Mouse (Mus musculus) liver, embryonic 14.5 days (tissue): ENCODE measurements around the gene Cldn9. TPM values are rescaled to one million over a fixed set of nuclear protein-coding genes. Genes with fewer than 3 reads are reported as not detected.

Experiments
- ATAC-seq: fragments of 200-750 bp; cut with Nextera tagmentation; 2 replicates; pipeline ENCODE4 v1.8.0; 2017; ENCODE audit warnings: moderate number of reproducible peaks, mild to moderate bottlenecking, moderate library complexity; ENCODE audit not compliant: insufficient read depth
- DNase-seq, 3 experiments: peaks; one replicate each; pipeline ENCODE4 v3.0.0-alpha.2; 2012 to 2013; ENCODE audit warnings: low read depth in 3 of 3, low spot score in 3 of 3
- H3K27ac ChIP-seq: fragments of 300-500 bp; sonication (generic); 2 replicates; pipeline ENCODE4 v1.5.1; 2014; ENCODE audit warnings: moderate library complexity, mild to moderate bottlenecking, control low read depth, inconsistent platforms
- H3K27me3 ChIP-seq: fragments of 300-500 bp; sonication (generic); 2 replicates; pipeline ENCODE4 v1.6.1; 2014; ENCODE audit warnings: mild to moderate bottlenecking, low read length, moderate library complexity; ENCODE audit not compliant: control insufficient read depth, insufficient read depth
- H3K36me3 ChIP-seq: fragments of 300-500 bp; sonication (generic); replicated peaks from 2 replicates; pipeline ENCODE4 v1.6.1; 2014; ENCODE audit warnings: low read depth; ENCODE audit not compliant: control insufficient read depth, insufficient read depth
- H3K4me1 ChIP-seq, 2 experiments: fragments of 200-500 bp in 1 of 2; fragments of 300-500 bp in 1 of 2; sonication (generic) in 1 of 2; replicated peaks; 2 replicates each; pipeline ENCODE4 v1.6.1; 2012 to 2014; ENCODE audit warnings: antibody characterized with exemption in 1 of 2, inconsistent platforms in 1 of 2, low read length in 1 of 2; ENCODE audit not compliant: control insufficient read depth in 2 of 2, insufficient read depth in 2 of 2
- H3K4me2 ChIP-seq: fragments of 300-500 bp; sonication (generic); 2 replicates; pipeline ENCODE4 v1.6.1; 2014; ENCODE audit warnings: low read depth, mild to moderate bottlenecking, control low read depth, moderate library complexity
- H3K4me3 ChIP-seq, 2 experiments: fragments of 200-500 bp in 1 of 2; fragments of 300-500 bp in 1 of 2; sonication (generic) in 1 of 2; 2 replicates each; pipeline ENCODE4 v1.5.1; 2012 to 2014; ENCODE audit warnings: low read depth in 2 of 2, low read length in 2 of 2, mild to moderate bottlenecking in 2 of 2, control low read depth in 1 of 2, inconsistent platforms in 1 of 2, moderate library complexity in 1 of 2; ENCODE audit not compliant: insufficient read depth in 1 of 2
- H3K9ac ChIP-seq: fragments of 300-500 bp; sonication (generic); replicated peaks from 2 replicates; pipeline ENCODE4 v1.6.1; 2014; ENCODE audit warnings: mild to moderate bottlenecking, control low read depth, moderate library complexity
- H3K9me3 ChIP-seq: fragments of 300-500 bp; sonication (generic); 2 replicates; pipeline ENCODE4 v1.6.1; 2016; ENCODE audit warnings: low read length, mixed read lengths; ENCODE audit not compliant: control insufficient read depth
- CTCF ChIP-seq: IDR thresholded peaks from 2 replicates; pipeline ENCODE4 v1.5.1; 2016; ENCODE audit warnings: antibody characterized with exemption, low read depth, control low read depth
- EP300 ChIP-seq: IDR thresholded peaks from 2 replicates; pipeline ENCODE4 v1.6.1; 2016; ENCODE audit warnings: antibody characterized with exemption, low read depth
- WGBS: fragments of 180-500 bp; shearing (Covaris S2); extraction: QIAGEN DNeasy Blood & Tissue Kit; methylation state at CpG from one replicate; pipeline ENCODE4 v1.1.7; 2014; ENCODE audit not compliant: insufficient replicate concordance; 5-methylcytosine and 5-hydroxymethylcytosine counted together
- polyA plus RNA-seq, 2 experiments: library from polyadenylated mRNA; depleted of rRNA in 1 of 2; stranded (reverse) in 1 of 2; unstranded in 1 of 2; fragments of >200 nt; fragmentation: Nextera tagmentation in 1 of 2; extraction: Ambion mirVana in 1 of 2; gene quantifications; 2 replicates each; pipeline versions ENCODE4 v1.2.1 to v1.2.3; 2012 to 2014

The Cldn9 gene
- polyA plus RNA-seq, 2 experiments, result 0.04 TPM; not detected in 1

DNA sequence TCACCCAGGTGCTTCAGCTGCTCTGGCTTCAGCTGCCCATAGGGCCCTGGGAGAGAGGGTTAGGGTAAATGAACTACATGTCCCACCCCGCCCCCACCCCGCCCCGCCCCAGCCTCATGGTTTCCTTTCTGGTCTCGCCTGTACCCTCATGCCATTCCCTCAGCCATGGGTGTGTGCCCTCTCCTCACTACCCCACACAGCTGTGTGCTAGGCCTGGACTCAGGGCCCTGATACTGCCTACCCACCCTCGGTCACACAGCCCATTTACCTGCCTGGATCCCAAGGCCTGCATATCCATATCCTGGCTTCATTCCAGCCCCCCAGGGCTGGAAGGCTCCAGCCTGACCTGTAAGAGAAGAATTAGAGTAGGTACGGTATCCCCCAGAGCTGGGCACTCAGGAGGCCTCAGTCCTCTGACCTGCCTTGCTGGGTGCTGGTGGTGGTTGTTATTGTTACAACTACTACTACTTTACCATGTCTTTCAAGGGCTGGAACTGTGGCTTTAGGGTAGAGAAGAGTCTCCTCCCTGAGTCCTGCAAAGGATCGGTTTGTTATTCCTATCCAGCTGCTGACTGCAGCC, 21.8 kb upstream of the Cldn9 start:
- WGBS, result 52% methylated on average over 7 of the region's 7 CpGs
- no peaks in the 10 kb centered on the region for H3K4me1 ChIP-seq
- H3K27ac ChIP-seq, result no peak overlapping the region
- DNase-seq (no peak), ATAC-seq (no peak)
- peaks cover 7% of the 10 kb centered on the region for H3K27me3 ChIP-seq
- H3K36me3 ChIP-seq, result no peaks in the 10 kb centered on the region
- H3K4me2 ChIP-seq, result no peak overlapping the region
- no peak overlapping the region for H3K4me3 ChIP-seq
- H3K9ac ChIP-seq, result no peak overlapping the region
- no peak for TF ChIP-seq CTCF
- TF ChIP-seq EP300, result no peak
- no peaks in the 10 kb centered on the region for H3K9me3 ChIP-seq

DNA sequence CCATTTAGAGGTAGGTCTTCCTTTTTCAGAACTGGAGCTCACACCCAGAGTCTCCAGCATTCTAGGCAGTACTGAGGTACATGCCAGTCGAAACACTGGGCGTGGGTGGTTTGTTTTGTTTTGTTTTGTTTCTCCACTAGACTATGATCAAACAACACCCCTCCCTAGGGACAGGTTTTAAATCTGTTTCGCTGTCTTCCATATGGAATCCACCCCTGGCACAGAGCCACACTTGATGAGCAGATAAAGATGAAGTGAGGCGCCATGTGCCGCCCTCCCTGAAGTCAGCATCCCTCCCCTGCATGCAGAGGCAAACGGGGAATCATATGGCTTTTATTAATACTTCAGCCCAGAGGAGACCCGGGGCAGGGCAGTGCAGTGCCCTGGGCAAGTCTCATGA, 20.9 kb upstream of the Cldn9 start:
- Histone ChIP-seq H3K4me2 (no peak overlapping the region), H3K27me3 (peaks cover 16% of the 10 kb centered on the region), H3K9me3 (no peaks in the 10 kb centered on the region), H3K4me1 (no peaks in the 10 kb centered on the region), H3K9ac (no peak overlapping the region), H3K36me3 (no peaks in the 10 kb centered on the region), H3K4me3 (no peak overlapping the region), H3K27ac (no peak overlapping the region)
- DNase-seq, result no peak
- ATAC-seq, result no peak
- WGBS, result 48% methylated on average over 7 of the region's 7 CpGs
- TF ChIP-seq CTCF (no peak), EP300 (no peak)

DNA sequence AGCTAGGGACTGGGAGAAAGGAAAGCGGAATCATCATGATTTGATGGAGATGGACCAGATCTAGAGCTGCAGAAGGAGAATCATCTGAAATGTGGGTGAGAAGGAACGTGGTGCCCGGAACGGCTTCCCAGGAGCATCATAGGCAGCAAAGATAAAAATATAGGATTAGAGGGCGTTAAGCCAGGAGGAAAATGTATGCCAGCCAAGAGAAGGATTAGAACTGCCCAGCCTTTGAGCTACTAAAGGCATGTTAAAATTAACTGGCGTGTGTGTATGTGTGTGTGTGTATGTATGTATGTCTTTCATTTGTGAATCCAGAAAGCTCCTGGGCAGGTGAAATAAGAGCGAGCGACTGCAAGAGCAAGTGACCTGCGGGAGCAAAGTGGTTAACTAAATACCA, 19.5 kb upstream of the Cldn9 start:
- no peak overlapping the region for H3K4me3 ChIP-seq
- no peak for TF ChIP-seq CTCF
- no peak for TF ChIP-seq EP300
- H3K36me3 ChIP-seq, result no peaks in the 10 kb centered on the region
- H3K9me3 ChIP-seq, result no peaks in the 10 kb centered on the region
- whole genome bisulfite sequencing, result 61% methylated on average over 9 of the region's 9 CpGs
- DNase-seq, result no peak
- H3K9ac ChIP-seq, result no peak overlapping the region
- H3K4me1 ChIP-seq, result no peaks in the 10 kb centered on the region
- ATAC-seq, result no peak
- H3K4me2 ChIP-seq, result no peak overlapping the region
- peaks cover 30% of the 10 kb centered on the region for H3K27me3 ChIP-seq
- H3K27ac ChIP-seq, result no peak overlapping the region

DNA sequence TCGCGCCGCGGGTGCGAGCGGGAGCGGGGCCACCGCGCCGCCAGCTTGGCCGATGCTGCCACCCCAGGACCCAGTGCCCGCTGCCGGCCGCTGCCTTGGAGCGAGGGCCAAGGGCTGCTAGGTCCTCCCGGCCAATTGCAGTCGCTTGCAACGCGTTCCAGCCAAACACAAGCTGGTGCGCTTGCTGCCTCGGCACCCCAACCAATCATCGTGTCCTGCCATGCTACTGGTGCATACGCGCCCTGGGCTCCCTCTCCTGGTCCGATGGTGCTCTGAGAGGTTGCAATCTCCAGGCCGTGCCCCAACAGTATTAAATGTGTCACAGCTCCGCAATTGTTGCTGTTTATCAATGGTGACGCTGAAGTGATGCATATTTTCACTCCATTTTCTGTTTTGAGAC, 16.3 kb upstream of the Cldn9 start:
- H3K4me1 ChIP-seq, result no peaks in the 10 kb centered on the region
- ATAC-seq (peak; percentile 85), DNase-seq (peak; percentile 46 to 56 (median 54))
- H3K9ac ChIP-seq, result no peak overlapping the region
- H3K4me2 ChIP-seq, result peak overlapping the region; percentile 79
- H3K36me3 ChIP-seq, result no peaks in the 10 kb centered on the region
- H3K27ac ChIP-seq, result no peak overlapping the region
- H3K27me3 ChIP-seq, result peaks cover 40% of the 10 kb centered on the region
- under 1% methylated on average over 28 of the region's 28 CpGs for WGBS
- TF ChIP-seq EP300, result no peak
- peak; percentile 79 for TF ChIP-seq CTCF
- no peaks in the 10 kb centered on the region for H3K9me3 ChIP-seq
- H3K4me3 ChIP-seq, result peak overlapping the region; percentile 41 to 60

DNA sequence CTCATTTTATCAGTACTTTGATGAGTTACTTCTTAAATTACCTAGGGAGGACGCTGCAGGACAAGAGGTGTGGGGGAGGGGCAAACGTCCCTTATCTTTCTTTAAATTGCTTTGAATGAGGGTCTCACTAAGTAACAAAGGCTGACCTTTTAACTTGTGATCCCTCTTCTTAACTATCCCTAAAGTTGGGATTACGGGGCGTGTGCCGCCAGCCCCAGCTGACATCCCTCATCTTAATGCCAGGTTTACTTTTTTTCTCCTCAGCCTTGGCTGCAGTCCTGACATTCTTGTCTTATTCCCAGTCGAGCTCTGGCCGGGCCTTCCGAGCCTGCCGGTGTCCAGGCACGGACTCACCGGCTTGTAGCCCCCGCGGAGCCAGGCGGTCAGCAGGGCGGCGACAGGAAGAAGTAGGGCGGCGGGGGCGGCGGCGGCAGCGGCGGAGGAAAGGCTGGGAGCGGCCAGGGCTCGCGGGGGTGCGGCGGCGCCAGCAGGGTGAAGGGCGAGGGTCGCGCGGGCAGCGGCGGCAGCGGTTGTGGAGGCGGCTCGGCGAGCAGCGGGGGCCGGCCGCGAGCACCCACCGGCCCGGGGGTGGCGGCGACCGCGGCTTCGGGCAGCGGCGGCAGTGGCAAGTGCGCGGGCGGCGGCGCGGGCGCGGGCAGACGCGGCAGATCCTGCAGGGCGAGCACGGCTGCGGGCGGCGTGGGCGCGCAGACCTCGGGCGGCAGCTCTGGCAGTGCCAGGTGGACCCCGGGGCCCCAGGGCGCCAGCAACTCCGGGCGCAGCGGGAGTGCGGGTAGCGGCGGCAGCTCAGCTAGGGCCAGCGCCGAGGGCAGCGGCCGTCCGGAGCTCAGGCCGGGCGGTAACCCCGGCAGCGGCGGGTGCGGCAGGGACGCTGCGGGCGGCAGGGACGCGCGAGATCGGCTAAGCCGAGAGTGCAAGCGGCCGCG, 15.6 kb upstream of the Cldn9 start:
- DNase-seq, result no peak
- no peaks in the 10 kb centered on the region for H3K4me1 ChIP-seq
- peak overlapping the region; percentile 41 to 60 for H3K4me3 ChIP-seq
- peak overlapping the region; percentile 79 for H3K4me2 ChIP-seq
- TF ChIP-seq EP300, result no peak
- no peak for TF ChIP-seq CTCF
- H3K9ac ChIP-seq, result no peak overlapping the region
- ATAC-seq, result peak; percentile 57
- H3K27me3 ChIP-seq, result peaks cover 40% of the 10 kb centered on the region
- WGBS, result under 1% methylated on average over 100 of the region's 101 CpGs
- no peaks in the 10 kb centered on the region for H3K36me3 ChIP-seq
- H3K9me3 ChIP-seq, result no peaks in the 10 kb centered on the region
- H3K27ac ChIP-seq, result no peak overlapping the region
